Mouse (Mus musculus) neural tube, postnatal 0 days (tissue): ENCODE measurements around the gene Tmem126b. TPM values are rescaled to one million over a fixed set of nuclear protein-coding genes. Genes with fewer than 3 reads are reported as not detected.

ENCODE experiments used
- polyA plus RNA-seq: library from polyadenylated mRNA; unstranded; fragments of >200 nt; fragmentation: Nextera tagmentation; extraction: Ambion mirVana; gene quantifications from 2 replicates; pipeline ENCODE4 v1.2.1, GENCODE M21; 2015

Gene Tmem126b
- polyA plus RNA-seq: 35.0 and 36.6 TPM in 2 replicates

GRCm38 (mm10) chr7:90475793-90476312, at the start of gene Tmem126b:
Tmem126b (minus strand) TSS chr7:90476001.

GRCm38 (mm10) chr7:90476313-90477245, 778 bp upstream of the Tmem126b start, which contains the start of gene Dlg2:
Dlg2 (plus strand) TSS chr7:90476672.

DNA sequence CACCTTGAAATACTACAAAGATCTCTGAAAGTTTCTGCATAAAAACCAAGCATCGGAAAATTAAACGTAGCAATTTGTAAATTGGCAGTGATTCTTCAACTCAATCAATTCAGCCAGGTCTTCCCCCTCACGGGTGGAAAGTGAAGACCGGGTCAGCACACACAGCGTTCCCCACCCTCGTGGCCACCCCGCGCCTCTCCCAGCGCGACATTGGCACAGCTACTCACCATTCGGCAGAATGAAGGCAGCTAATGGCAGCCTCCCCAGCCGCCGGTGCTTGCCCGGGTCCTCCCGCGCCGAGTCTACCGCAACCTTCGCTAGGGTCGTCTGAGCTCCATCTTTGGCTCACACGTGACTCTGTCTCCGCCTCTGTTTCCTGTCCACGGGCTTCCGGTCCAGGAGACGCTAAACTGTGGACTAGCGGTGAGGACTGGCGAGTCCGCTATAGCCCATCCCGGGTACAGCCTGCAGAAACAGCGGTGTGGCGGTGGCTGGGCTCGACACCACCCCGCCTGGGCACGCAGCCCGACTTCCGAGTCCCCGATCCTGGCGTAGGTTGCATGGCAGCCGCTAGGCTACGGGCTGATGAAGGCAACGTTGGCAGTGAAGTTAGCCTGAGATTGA, 18.8 kb downstream of the Tmem126b start, which contains the start of gene Tmem126a:
Tmem126a (minus strand) TSS at position 385 of the 624 bp plus-strand sequence.

DNA sequence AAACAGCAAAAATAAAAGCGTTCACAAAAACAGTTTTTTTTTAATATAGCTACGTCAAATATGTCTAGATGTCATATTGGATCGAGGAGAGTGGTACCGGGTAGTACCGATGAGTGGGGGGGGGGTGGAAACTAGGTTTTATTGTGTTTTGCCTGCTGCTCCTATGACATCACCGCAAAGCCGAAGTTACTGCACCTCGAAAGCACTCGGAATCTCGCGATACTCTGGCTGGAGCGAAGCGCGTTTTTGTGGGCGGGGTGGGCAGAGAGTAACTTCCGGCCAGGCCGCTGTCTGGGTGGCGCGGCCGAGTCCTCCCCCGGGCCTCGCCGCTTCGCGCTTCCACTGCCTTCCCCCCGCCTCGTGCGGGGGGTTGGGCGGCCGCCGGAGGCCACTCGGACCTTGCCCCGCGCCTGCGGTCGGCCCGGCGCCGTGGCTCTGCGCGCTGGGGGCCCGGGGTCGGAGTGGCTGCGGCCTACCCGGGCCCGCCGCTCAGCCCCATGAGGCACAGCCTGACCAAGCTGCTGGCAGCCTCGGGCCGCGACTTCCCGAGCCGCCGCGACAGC, 33.2 kb downstream of the Tmem126b start, which contains the start of gene Crebzf:
Crebzf (plus strand) TSS at position 212 of the 563 bp plus-strand sequence.

DNA sequence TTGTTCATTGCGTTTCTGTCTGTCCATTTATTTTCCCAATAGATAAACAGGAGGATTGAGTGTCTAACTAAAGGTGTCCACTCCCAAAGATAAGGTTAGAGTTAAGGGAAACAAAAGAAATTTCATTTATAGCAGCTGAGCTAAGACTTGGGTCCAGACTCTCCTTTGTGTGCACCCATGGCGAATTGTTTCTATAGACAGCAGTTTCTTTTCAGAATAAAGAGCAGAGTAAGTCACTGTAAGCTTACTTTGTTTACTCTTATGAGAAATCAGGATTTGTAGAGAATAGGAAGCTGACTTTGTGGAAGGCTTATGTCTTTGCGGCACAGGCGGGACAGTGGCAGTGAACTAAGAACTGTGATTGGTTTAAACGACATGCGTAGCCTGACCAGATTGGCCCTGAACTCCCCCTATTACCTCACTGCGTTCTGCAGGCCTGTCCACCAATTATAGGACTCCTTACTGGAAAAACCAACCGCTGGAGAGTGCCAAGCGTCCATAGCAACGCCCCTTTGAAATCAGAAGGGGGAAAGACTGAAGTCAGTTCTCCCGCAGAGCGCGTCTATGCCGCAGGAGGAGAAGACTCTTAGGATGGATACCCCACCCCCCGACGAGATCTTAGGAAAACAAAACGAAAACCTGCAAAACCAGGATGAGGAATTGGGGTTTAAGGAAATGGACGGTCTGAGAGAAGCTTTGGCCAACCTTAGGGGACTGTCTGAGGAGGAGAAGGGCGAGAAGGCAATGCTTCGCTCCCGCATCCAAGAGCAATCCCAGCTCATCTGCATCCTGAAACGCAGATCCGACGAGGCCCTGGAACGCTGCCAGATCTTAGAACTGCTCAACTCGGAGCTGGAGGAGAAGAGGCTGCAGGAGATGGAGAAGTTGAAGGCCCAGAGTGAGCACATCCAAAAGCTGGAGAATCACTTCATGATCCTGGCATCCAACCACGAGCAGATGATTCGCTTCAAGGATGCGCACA, 49.5 kb downstream of the Tmem126b start, which contains the start of gene Ccdc89:
Ccdc89 (plus strand) TSS at position 558 of the 982 bp plus-strand sequence.

Other genes with a start within 250 kb of the Tmem126b start
- gene Ccdc83, start 210.2 kb downstream of the Tmem126b start, polyA plus RNA-seq: 0.17 TPM in 1 of 2 replicates, not detected in the other
- 12.9 and 13.8 TPM in 2 replicates for gene Sytl2, start 173.7 kb downstream of the Tmem126b start, polyA plus RNA-seq
- gene Ccdc89, start 49.4 kb downstream of the Tmem126b start, polyA plus RNA-seq: 1.2 and 1.4 TPM in 2 replicates
- 32.5 and 33.2 TPM in 2 replicates for gene Crebzf, start 33.3 kb downstream of the Tmem126b start, polyA plus RNA-seq
- 144 and 146 TPM in 2 replicates for gene Tmem126a, start 18.8 kb downstream of the Tmem126b start, polyA plus RNA-seq
- 21.4 and 25.2 TPM in 2 replicates for gene Dlg2, start 671 bp upstream of the Tmem126b start, polyA plus RNA-seq